In genomic region chr5:33593620-33594019, GRCm38 (mm10) we compare ENCODE assay signal across 8 mouse cellular contexts. TPM values are rescaled to one million over a fixed set of nuclear protein-coding genes. Genes with fewer than 3 reads are reported as not detected.
DNase-seq lines count a peak whose midpoint lies in the region; ATAC-seq and TF ChIP-seq lines count a peak whose summit lies in the region.

No protein-coding gene starts in this region.

- ATAC-seq in CD4-positive, CD25-positive, alpha-beta regulatory T cell, adult 4 months, result no peak
- ATAC-seq in stomach, embryonic 15.5 days (ENCODE audit: insufficient read depth, low FRiP score, low read depth), result 0 out of 2 replicates have a peak, but pooled peaks have one; percentile 31
- no peak for ATAC-seq in megakaryocyte, adult 5-6 weeks (ENCODE audit: poor library complexity, severe bottlenecking)

- 0 out of 2 replicates have a peak, but pooled peaks have one; percentile 17 for TF ChIP-seq CTCF in lung, adult 2 months (IDR thresholded peaks at IDR 0.05; ENCODE audit: insufficient read depth, low read length)

- no peak for TF ChIP-seq POLR2A in lung, adult 2 months (IDR thresholded peaks at IDR 0.05; ENCODE audit: borderline replicate concordance, extremely low read depth, low read depth, low read length)

- no peak overlapping the region for H3K4me3 ChIP-seq in lung, adult 2 months (replicated peaks; ENCODE audit: extremely low read depth, low read depth, low read length)
- no peak overlapping the region for H3K4me3 ChIP-seq in stomach, embryonic 15.5 days (replicated peaks)

- DNase-seq in CD4-positive, CD25-positive, alpha-beta regulatory T cell, adult 2 months (ENCODE audit: low read depth, low spot score), result peak; percentile 43
- DNase-seq in lung, adult 2 months, result no peak
- no peak for DNase-seq in lung, postnatal 14 days
- DNase-seq in forelimb bud, embryonic 11.5 days (ENCODE audit: low read depth, low spot score), result peak; percentile 18
- DNase-seq in cerebellum, postnatal 4 days (ENCODE audit: low spot score in 2 of 2), result no peak

- WGBS in lung, adult 2 months, result 39% methylated on average over 2 of the region's 2 CpGs
- WGBS in stomach, embryonic 15.5 days, result 47% methylated on average over 2 of the region's 2 CpGs

- no peak overlapping the region for H3K4me2 ChIP-seq in stomach, embryonic 15.5 days

- no peaks in the 10 kb centered on the region for H3K27me3 ChIP-seq in stomach, embryonic 15.5 days (replicated peaks)

- no peak overlapping the region for H3K27ac ChIP-seq in stomach, embryonic 15.5 days

- no peaks in the 10 kb centered on the region for H3K4me1 ChIP-seq in lung, adult 2 months (ENCODE audit: control insufficient read depth, insufficient read depth, low read length)
- H3K4me1 ChIP-seq in stomach, embryonic 15.5 days, result no peaks in the 10 kb centered on the region

- no peak overlapping the region for H3K9ac ChIP-seq in stomach, embryonic 15.5 days

- H3K9me3 ChIP-seq in stomach, embryonic 15.5 days, result no peaks in the 10 kb centered on the region

- H3K36me3 ChIP-seq in stomach, embryonic 15.5 days, result no peaks in the 10 kb centered on the region

RNA-seq across cellular contexts. Expression of gene Fam53a, which starts 35.8 kb away (rescaled TPM):
- 10 to 100 TPM; 19.9 to 23.5 TPM for polyA plus RNA-seq in CD4-positive, CD25-positive, alpha-beta regulatory T cell, adult 4 months (2017; shearing (Covaris generic))
- polyA plus RNA-seq in lung, adult 2 months (2012; rRNA removed), result 37.2 and 39.8 TPM in 2 replicates
- 52.9 and 53.9 TPM in 2 replicates for polyA plus RNA-seq in stomach, embryonic 15.5 days (2015; fragmentation: Nextera tagmentation; extraction: Ambion mirVana)
- total RNA-seq in megakaryocyte, adult 5-6 weeks (2015), result 14.0 and 14.4 TPM in 2 replicates
- 8.2 and 9.4 TPM in 2 replicates for total RNA-seq in megakaryocyte, adult 5-6 weeks (2017)

RNA-seq across cellular contexts. Expression of gene Gm9903, which starts 36.1 kb away (rescaled TPM):
- polyA plus RNA-seq in CD4-positive, CD25-positive, alpha-beta regulatory T cell, adult 4 months (2017; shearing (Covaris generic)), result 1 to 10 TPM in 1 of 2 experiments, not detected in 1; 1.6 TPM
- polyA plus RNA-seq in lung, adult 2 months (2012; rRNA removed), result 0.52 and 0.73 TPM in 2 replicates
- 0.17 and 0.58 TPM in 2 replicates for polyA plus RNA-seq in stomach, embryonic 15.5 days (2015; fragmentation: Nextera tagmentation; extraction: Ambion mirVana)
- total RNA-seq in megakaryocyte, adult 5-6 weeks (2015), result 0.32 and 0.36 TPM in 2 replicates
- total RNA-seq in megakaryocyte, adult 5-6 weeks (2017), result 0.07 and 0.57 TPM in 2 replicates

RNA-seq across cellular contexts. Expression of gene Slbp, which starts 58.8 kb away (rescaled TPM):
- polyA plus RNA-seq in CD4-positive, CD25-positive, alpha-beta regulatory T cell, adult 4 months (2017; shearing (Covaris generic)), result 100 to 1,000 TPM; 123 to 141 TPM
- polyA plus RNA-seq in lung, adult 2 months (2012; rRNA removed), result 20.4 and 21.3 TPM in 2 replicates
- polyA plus RNA-seq in stomach, embryonic 15.5 days (2015; fragmentation: Nextera tagmentation; extraction: Ambion mirVana), result 208 and 215 TPM in 2 replicates
- total RNA-seq in megakaryocyte, adult 5-6 weeks (2015), result 215 and 221 TPM in 2 replicates
- total RNA-seq in megakaryocyte, adult 5-6 weeks (2017), result 234 and 254 TPM in 2 replicates

Comparison
In these comparisons a context has a peak if more than half of its experiments do, and no peak if none do; other contexts are left out.
1. DNase-seq: peak in CD4-positive, CD25-positive, alpha-beta regulatory T cell, adult 2 months (single experiment) and forelimb bud, embryonic 11.5 days (single experiment); none in lung, adult 2 months (single experiment), lung, postnatal 14 days (single experiment) and cerebellum, postnatal 4 days (0 of 2).